In the genomic region with DNA sequence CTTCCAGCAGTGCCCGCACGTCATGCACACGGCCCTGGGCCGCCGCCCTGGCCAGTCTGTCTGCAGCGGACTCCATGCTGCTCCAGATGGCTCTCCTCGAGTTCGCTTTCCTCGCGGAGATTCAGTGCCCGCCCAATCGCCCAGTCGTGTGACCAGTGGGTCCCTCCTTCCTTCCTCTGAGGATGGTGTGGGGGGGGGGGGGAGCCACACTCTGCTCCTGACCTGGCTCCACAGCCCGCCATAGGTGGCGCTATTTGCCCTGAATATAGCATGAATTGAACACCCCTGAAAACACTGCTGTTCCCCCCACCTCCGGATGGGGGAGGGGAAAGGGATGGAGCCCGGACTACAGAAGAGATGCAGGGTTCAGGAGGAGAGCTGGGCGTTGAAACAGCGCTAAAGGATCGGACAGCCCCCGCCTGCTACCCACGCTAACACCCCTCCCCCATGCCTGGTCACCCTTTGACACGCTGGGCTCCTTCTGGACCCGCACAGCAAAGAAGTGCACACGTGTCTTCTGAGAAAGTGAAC, we compare ENCODE assay signal across 8 mouse cellular contexts. TPM values are rescaled to one million over a fixed set of nuclear protein-coding genes. Genes with fewer than 3 reads are reported as not detected.
A peak's percentile ranks its signal among the peaks of the same experiment; 100 is the strongest.
DNase-seq lines count a peak whose midpoint lies in the region; ATAC-seq lines count a peak whose summit lies in the region.

No protein-coding gene starts in this region.

- H3K4me3 ChIP-seq in forebrain, embryonic 15.5 days, result no peak overlapping the region
- peak overlapping the region; percentile 6; the same call in 1 of the 2 replicates for H3K4me3 ChIP-seq in midbrain, embryonic 12.5 days

- peaks cover 86% of the 10 kb centered on the region for H3K27me3 ChIP-seq in forebrain, embryonic 15.5 days
- peaks cover 86% of the 10 kb centered on the region for H3K27me3 ChIP-seq in midbrain, embryonic 12.5 days

- H3K36me3 ChIP-seq in forebrain, embryonic 15.5 days, result no peaks in the 10 kb centered on the region
- no peaks in the 10 kb centered on the region for H3K36me3 ChIP-seq in midbrain, embryonic 12.5 days

- peak; percentile 35 for ATAC-seq in CD4-positive, CD25-positive, alpha-beta regulatory T cell, adult 4 months
- ATAC-seq in activated CD4-positive, CD25-positive, alpha-beta regulatory T cell, adult 4 months, result peak; percentile 20
- ATAC-seq in forebrain, embryonic 15.5 days (replicated peaks), result peak; percentile 69
- peak; percentile 90 for ATAC-seq in midbrain, embryonic 12.5 days (ENCODE audit: low FRiP score, low read depth)

- under 1% methylated on average over 25 of the region's 25 CpGs for WGBS in forebrain, embryonic 15.5 days
- under 1% methylated on average over 25 of the region's 25 CpGs for WGBS in midbrain, embryonic 12.5 days

- peaks cover 6% of the 10 kb centered on the region; the same call in 1 of the 2 replicates for H3K4me1 ChIP-seq in forebrain, embryonic 15.5 days
- H3K4me1 ChIP-seq in midbrain, embryonic 12.5 days, result peaks cover 5% of the 10 kb centered on the region; the same call in 1 of the 2 replicates

- H3K9me3 ChIP-seq in forebrain, embryonic 15.5 days, result no peaks in the 10 kb centered on the region
- H3K9me3 ChIP-seq in midbrain, embryonic 12.5 days, result no peaks in the 10 kb centered on the region

- no peak overlapping the region for H3K27ac ChIP-seq in forebrain, embryonic 15.5 days (replicated peaks)
- no peak overlapping the region for H3K27ac ChIP-seq in midbrain, embryonic 12.5 days (replicated peaks)

- no peak overlapping the region for H3K9ac ChIP-seq in forebrain, embryonic 15.5 days (replicated peaks)
- H3K9ac ChIP-seq in midbrain, embryonic 12.5 days (replicated peaks), result no peak overlapping the region

- H3K4me2 ChIP-seq in forebrain, embryonic 15.5 days (replicated peaks), result 0 out of 2 replicates have a peak overlapping the region, but pooled peaks have one; percentile 6
- H3K4me2 ChIP-seq in midbrain, embryonic 12.5 days (replicated peaks), result peak overlapping the region; percentile 25; the same call in 1 of the 2 replicates

- peak; percentile 30 to 36 for DNase-seq in kidney, postnatal 25 days
- DNase-seq in right cerebral cortex, postnatal 25 days, result no peak
- DNase-seq in right cerebral cortex, postnatal 10 days (ENCODE audit: low spot score in 2 of 2), result no peak
- no peak for DNase-seq in spleen, adult 18-20 months

RNA-seq across cellular contexts. Expression of gene Cdkn2a, which starts 12.4 kb away (rescaled TPM):
- polyA plus RNA-seq in CD4-positive, CD25-positive, alpha-beta regulatory T cell, adult 4 months (2017; shearing (Covaris generic)), result not detected
- under 1 TPM in 1 of 2 experiments, not detected in 1; 0.60 TPM for polyA plus RNA-seq in activated CD4-positive, CD25-positive, alpha-beta regulatory T cell, adult 4 months (2017; shearing (Covaris generic))
- not detected in 2 replicates for polyA plus RNA-seq in forebrain, embryonic 15.5 days (2015; fragmentation: Nextera tagmentation; extraction: Ambion mirVana)
- polyA plus RNA-seq in midbrain, embryonic 12.5 days (2016; fragmentation: Nextera tagmentation; extraction: Ambion mirVana), result not detected in 2 replicates

RNA-seq across cellular contexts. Expression of gene Cdkn2b, which starts 28.7 kb away (rescaled TPM):
- under 1 TPM in 1 of 2 experiments, not detected in 1; 0.76 TPM for polyA plus RNA-seq in CD4-positive, CD25-positive, alpha-beta regulatory T cell, adult 4 months (2017; shearing (Covaris generic))
- polyA plus RNA-seq in activated CD4-positive, CD25-positive, alpha-beta regulatory T cell, adult 4 months (2017; shearing (Covaris generic)), result under 1 TPM; 0.24 to 0.36 TPM
- polyA plus RNA-seq in forebrain, embryonic 15.5 days (2015; fragmentation: Nextera tagmentation; extraction: Ambion mirVana), result 0.76 and 0.83 TPM in 2 replicates
- 0.33 and 0.79 TPM in 2 replicates for polyA plus RNA-seq in midbrain, embryonic 12.5 days (2016; fragmentation: Nextera tagmentation; extraction: Ambion mirVana)

Comparison
In these comparisons a context has a peak if more than half of its experiments do, and no peak if none do; other contexts are left out.
1. ATAC-seq: peak in every context shown above with its lines; median percentile 90 in midbrain, embryonic 12.5 days; 69 in forebrain, embryonic 15.5 days; 35 in CD4-positive, CD25-positive, alpha-beta regulatory T cell, adult 4 months; 20 in activated CD4-positive, CD25-positive, alpha-beta regulatory T cell, adult 4 months.
2. DNase-seq: peak in kidney, postnatal 25 days (2 of 2); none in right cerebral cortex, postnatal 25 days (single experiment), right cerebral cortex, postnatal 10 days (0 of 2) and spleen, adult 18-20 months (0 of 2).